ENCODE assay signal across 22 mouse cellular contexts in genomic region chr15:85983131-85983530, GRCm38 (mm10). TPM values are rescaled to one million over a fixed set of nuclear protein-coding genes. Genes with fewer than 3 reads are reported as not detected.
DNase-seq lines count a peak whose midpoint lies in the region; ATAC-seq and TF ChIP-seq lines count a peak whose summit lies in the region.
"Had no signal": no experiment of that assay in that cellular context is flagged by ENCODE, and none has a peak within 500 bp of the region (broad histone marks: within the 10 kb centered on the region; RNA-seq: fewer than 3 reads in every experiment).

No protein-coding gene starts in this region.

- ATAC-seq in liver, embryonic 11.5 days (replicated peaks; ENCODE audit: low FRiP score): 0 out of 2 replicates have a peak, but pooled peaks have one; percentile 11
- peak; percentile 67 for ATAC-seq in activated CD4-positive, CD25-positive, alpha-beta regulatory T cell, adult 4 months
- ATAC-seq: hindbrain, embryonic 16.5 days; Patski had no signal

- peaks cover 4% of the 10 kb centered on the region for H3K27me3 ChIP-seq in liver, embryonic 11.5 days (replicated peaks; ENCODE audit: control insufficient read depth, insufficient read depth, low read length)
- H3K27me3 ChIP-seq in thymus, adult 2 months (ENCODE audit: control insufficient read depth, insufficient read depth, low read length): no peaks in the 10 kb centered on the region
- peaks cover 10% of the 10 kb centered on the region; the same call in 1 of the 2 replicates for H3K27me3 ChIP-seq in limb, embryonic 10.5 days (ENCODE audit: low read depth, poor library complexity, severe bottlenecking)
- H3K27me3 ChIP-seq: limb, embryonic 13.5 days; neural tube, embryonic 12.5 days; Patski had no signal

- no peak for DNase-seq in liver, embryonic 11.5 days (ENCODE audit: low spot score)
- DNase-seq in liver: no peak
- DNase-seq in thymus, adult 2 months: peak; percentile 42
- no peak for DNase-seq in limb, embryonic 10.5 days (ENCODE audit: low spot score)
- no peak for DNase-seq in spleen, postnatal 14 days (ENCODE audit: low spot score in 2 of 2)
- no peak for DNase-seq in cerebellum, postnatal 14 days
- DNase-seq: adrenal gland, postnatal 25 days; cerebellum, adult 11 months; cerebellum, postnatal 25 days; embryo, embryonic 11 days; gastrocnemius, postnatal 10 days; heart, adult 11 months; heart, postnatal 36 days; kidney, adult 11 months; liver, postnatal 0 days; lung, postnatal 10 days had no signal

- H3K9ac ChIP-seq in liver, embryonic 11.5 days (ENCODE audit: low read depth, low read length): no peak overlapping the region
- H3K9ac ChIP-seq: limb, embryonic 13.5 days; liver, postnatal 0 days; neural tube, embryonic 12.5 days had no signal

- WGBS in liver, embryonic 11.5 days: 76% methylated on average over 7 of the region's 7 CpGs
- WGBS in thymus, adult 2 months: 12% methylated on average over 7 of the region's 7 CpGs
- 89% methylated on average over 7 of the region's 7 CpGs for WGBS in limb, embryonic 10.5 days

- H3K9me3 ChIP-seq in liver, embryonic 11.5 days (ENCODE audit: control insufficient read depth, low read length): no peaks in the 10 kb centered on the region
- no peaks in the 10 kb centered on the region for H3K9me3 ChIP-seq in limb, embryonic 10.5 days (replicated peaks)
- H3K9me3 ChIP-seq: limb, embryonic 13.5 days; megakaryocyte, embryonic 14.5 days; neural tube, embryonic 12.5 days had no signal

- H3K36me3 ChIP-seq in liver, embryonic 11.5 days (ENCODE audit: control insufficient read depth, insufficient read depth, low read length): no peaks in the 10 kb centered on the region
- no peaks in the 10 kb centered on the region for H3K36me3 ChIP-seq in thymus, adult 2 months (ENCODE audit: control insufficient read depth, insufficient read depth, low read length)
- H3K36me3 ChIP-seq in limb, embryonic 10.5 days: no peaks in the 10 kb centered on the region
- H3K36me3 ChIP-seq: limb, embryonic 13.5 days had no signal

- TF ChIP-seq CTCF in thymus, adult 2 months (IDR thresholded peaks at IDR 0.05; ENCODE audit: borderline replicate concordance, control insufficient read depth, extremely low read depth, insufficient read depth, low read length, poor library complexity): 0 out of 2 replicates have a peak, but pooled peaks have one; percentile 30

- TF ChIP-seq POLR2A in thymus, adult 2 months (IDR thresholded peaks at IDR 0.05; ENCODE audit: control insufficient read depth, extremely low read depth, insufficient read depth, low read length, poor library complexity): 0 out of 2 replicates have a peak, but pooled peaks have one; percentile 18

- no peak overlapping the region for H3K27ac ChIP-seq in liver, embryonic 11.5 days (ENCODE audit: low read depth, low read length)
- no peak overlapping the region for H3K27ac ChIP-seq in thymus, adult 2 months (ENCODE audit: control insufficient read depth, insufficient read depth, low read length)
- H3K27ac ChIP-seq in limb, embryonic 10.5 days: no peak overlapping the region
- H3K27ac ChIP-seq: limb, embryonic 13.5 days; neural tube, embryonic 12.5 days had no signal

- no peak overlapping the region for H3K4me2 ChIP-seq in liver, embryonic 11.5 days
- H3K4me2 ChIP-seq: limb, embryonic 13.5 days; neural tube, embryonic 12.5 days had no signal

- peaks cover 4% of the 10 kb centered on the region; the same call in 1 of the 2 replicates for H3K4me1 ChIP-seq in liver, embryonic 11.5 days (replicated peaks; ENCODE audit: control insufficient read depth, insufficient read depth, low read length)
- H3K4me1 ChIP-seq in thymus, adult 2 months (replicated peaks; ENCODE audit: control insufficient read depth, insufficient read depth, low read length): peaks cover 24% of the 10 kb centered on the region
- peaks cover 15% of the 10 kb centered on the region for H3K4me1 ChIP-seq in limb, embryonic 10.5 days

- H3K4me3 ChIP-seq in liver, embryonic 11.5 days (ENCODE audit: low read depth, low read length): no peak overlapping the region
- H3K4me3 ChIP-seq in thymus, adult 2 months (ENCODE audit: control insufficient read depth, insufficient read depth, low read length): no peak overlapping the region
- H3K4me3 ChIP-seq in limb, embryonic 10.5 days: no peak overlapping the region
- H3K4me3 ChIP-seq: limb, embryonic 13.5 days; megakaryocyte, embryonic 14.5 days; neural tube, embryonic 12.5 days had no signal

RNA-seq across cellular contexts. Expression of gene Celsr1, which starts 50.4 kb away (rescaled TPM):
- 0.53 and 1.4 TPM in 2 replicates for polyA plus RNA-seq in liver, embryonic 11.5 days (2014; fragmentation: Nextera tagmentation; extraction: Ambion mirVana)
- polyA plus RNA-seq in activated CD4-positive, CD25-positive, alpha-beta regulatory T cell, adult 4 months (2017; shearing (Covaris generic)): 1 to 10 TPM; 3.9 to 4.9 TPM
- polyA plus RNA-seq in thymus, adult 2 months (2012; rRNA removed): 40.0 and 47.8 TPM in 2 replicates
- polyA plus RNA-seq in limb, embryonic 10.5 days (2016; fragmentation: Nextera tagmentation; extraction: Ambion mirVana): 0.67 and 0.86 TPM in 2 replicates
